Mouse (Mus musculus) mesoderm, embryonic 11.5 days (tissue): ENCODE measurements around the gene Sin3b.

Source experiments
- DNase-seq: peaks from one replicate; pipeline ENCODE4 v3.0.0-alpha.2; 2012; ENCODE audit warnings: low read depth, low spot score

Sin3b gene

GRCm38 (mm10) chr8:72753781-72754180 lies 30.7 kb downstream of the Sin3b start:
- no peak for DNase-seq

- no peak for DNase-seq
These were observed 32.9 kb downstream of the Sin3b start for GRCm38 (mm10) chr8:72756031-72756430.

GRCm38 (mm10) chr8:72756771-72757390 lies 33.8 kb downstream of the Sin3b start:
- no peak for DNase-seq

GRCm38 (mm10) chr8:72757426-72758195 lies 34.5 kb downstream of the Sin3b start:
- no peak for DNase-seq

GRCm38 (mm10) chr8:72758310-72758709 lies 35.2 kb downstream of the Sin3b start:
- no peak for DNase-seq

GRCm38 (mm10) chr8:72760216-72760615 lies 37.1 kb downstream of the Sin3b start:
- DNase-seq, result no peak

GRCm38 (mm10) chr8:72761322-72762051 lies 38.4 kb downstream of the Sin3b start, which contains the start of gene F2rl3:
Gene F2rl3, plus strand, starts transcription at chr8:72761880.
- no peak for DNase-seq

- DNase-seq, result no peak
These were observed 39.2 kb downstream of the Sin3b start for GRCm38 (mm10) chr8:72762306-72762705.

GRCm38 (mm10) chr8:72765696-72766095 lies 42.6 kb downstream of the Sin3b start:
- no peak for DNase-seq

- no peak for DNase-seq
These were observed 43.7 kb downstream of the Sin3b start for GRCm38 (mm10) chr8:72766777-72767176.

- DNase-seq, result no peak
These were observed 54.7 kb downstream of the Sin3b start for GRCm38 (mm10) chr8:72777797-72778196.

- no peak for DNase-seq
These were observed 57.6 kb downstream of the Sin3b start for GRCm38 (mm10) chr8:72780644-72781043.

- DNase-seq, result no peak
These were observed 78.5 kb downstream of the Sin3b start for GRCm38 (mm10) chr8:72801583-72801982.
